Mouse (Mus musculus) CH12.LX (cell line): ENCODE measurements around the gene Celf2. TPM values are rescaled to one million over a fixed set of nuclear protein-coding genes. Genes with fewer than 3 reads are reported as not detected.

Source experiments
- DNase-seq: peaks from one replicate; pipeline ENCODE4 v3.0.0-alpha.2; 2013; ENCODE audit errors: extremely low read depth
- H3K27ac ChIP-seq: 2 replicates; pipeline ENCODE4 v1.5.1; 2012; ENCODE audit warnings: low read depth, mild to moderate bottlenecking, control low read depth, moderate library complexity; ENCODE audit not compliant: insufficient read depth
- H3K27me3 ChIP-seq: replicated peaks from 2 replicates; pipeline ENCODE3; 2012; ENCODE audit warnings: inconsistent platforms
- H3K36me3 ChIP-seq, 2 experiments: replicated peaks in 1 of 2; 2 replicates each; pipeline versions ENCODE3 to v1.6.1; 2012; ENCODE audit warnings: inconsistent platforms in 1 of 2, low read length in 1 of 2, mild to moderate bottlenecking in 1 of 2, mixed read lengths in 1 of 2, moderate library complexity in 1 of 2; ENCODE audit not compliant: control insufficient read depth in 1 of 2, insufficient read depth in 1 of 2
- H3K4me1 ChIP-seq, 2 experiments: 2 replicates each; pipeline ENCODE4 v1.6.1; 2012; ENCODE audit warnings: inconsistent platforms in 1 of 2, moderate library complexity in 1 of 2; ENCODE audit not compliant: insufficient read depth in 2 of 2, control insufficient read depth in 1 of 2
- H3K4me2 ChIP-seq: 2 replicates; pipeline ENCODE4 v1.6.1; 2012; ENCODE audit warnings: low read depth, mild to moderate bottlenecking, control low read depth; ENCODE audit not compliant: poor library complexity, insufficient read depth, severe bottlenecking
- H3K4me3 ChIP-seq, 3 experiments: fragments of 150-350 bp in 1 of 3; sonication (generic) in 1 of 3; replicated peaks in 1 of 3; 2 replicates each; pipeline versions ENCODE3 to v1.5.1; 2011 to 2012; ENCODE audit warnings: low read depth in 2 of 3, low read length in 2 of 3, mild to moderate bottlenecking in 2 of 3, moderate library complexity in 2 of 3, control low read depth in 1 of 3, improper control_type of control experiment in 1 of 3, inconsistent platforms in 1 of 3, mixed read lengths in 1 of 3; ENCODE audit not compliant: poor library complexity in 1 of 3
- H3K79me2 ChIP-seq: replicated peaks from 2 replicates; pipeline ENCODE4 v1.6.1; 2012; ENCODE audit warnings: mild to moderate bottlenecking, moderate library complexity; ENCODE audit not compliant: control insufficient read depth, poor library complexity, insufficient read depth, severe bottlenecking; ENCODE audit errors: extremely low read depth
- H3K9ac ChIP-seq: 2 replicates; pipeline ENCODE4 v1.6.1; 2012; ENCODE audit warnings: low read depth, mild to moderate bottlenecking, control low read depth, moderate library complexity; ENCODE audit not compliant: insufficient read depth
- H3K9me3 ChIP-seq: replicated peaks from 2 replicates; pipeline ENCODE3; 2012; ENCODE audit warnings: low read length, inconsistent platforms, mixed read lengths
- BHLHE40 ChIP-seq: IDR thresholded peaks from 2 replicates; pipeline ENCODE4 v1.6.1; 2011; ENCODE audit warnings: mild to moderate bottlenecking, low read depth, low read length, improper control_type of control experiment
- CHD1 ChIP-seq: IDR thresholded peaks from 2 replicates; pipeline ENCODE4 v1.6.1; 2012; ENCODE audit warnings: low read depth, low read length, improper control_type of control experiment, inconsistent platforms
- CHD2 ChIP-seq: IDR thresholded peaks from 2 replicates; pipeline ENCODE4 v1.6.1; 2011; ENCODE audit warnings: low read length, improper control_type of control experiment
- CTCF ChIP-seq, 2 experiments: IDR thresholded peaks in 1 of 2; conservative IDR thresholded peaks in 1 of 2; 2 replicates each; pipeline ENCODE4 v1.5.1; 2011 to 2012; ENCODE audit warnings: low read depth in 2 of 2, low read length in 2 of 2, improper control_type of control experiment in 1 of 2, inconsistent platforms in 1 of 2, mild to moderate bottlenecking in 1 of 2, moderate library complexity in 1 of 2
- E2F4 ChIP-seq: IDR thresholded peaks from 2 replicates; pipeline ENCODE4 v1.6.1; 2011; ENCODE audit warnings: low read depth, low read length, improper control_type of control experiment; ENCODE audit not compliant: insufficient replicate concordance
- ELF1 ChIP-seq: IDR thresholded peaks from 2 replicates; pipeline ENCODE4 v1.6.1; 2014; ENCODE audit warnings: low read depth, mild to moderate bottlenecking, inconsistent platforms, low read length, improper control_type of control experiment
- GABPA ChIP-seq: IDR thresholded peaks from 2 replicates; pipeline ENCODE4 v1.6.1; 2012; ENCODE audit warnings: low read depth, low read length, improper control_type of control experiment, inconsistent platforms; ENCODE audit not compliant: insufficient replicate concordance
- IRF4 ChIP-seq: IDR thresholded peaks from 2 replicates; pipeline ENCODE4 v1.6.1; 2014; ENCODE audit warnings: low read depth, mild to moderate bottlenecking, inconsistent platforms, low read length, improper control_type of control experiment
- JUND ChIP-seq: conservative IDR thresholded peaks from 2 replicates; pipeline ENCODE4 v1.6.1; 2011; ENCODE audit warnings: low read depth, low read length, improper control_type of control experiment
- KAT2A ChIP-seq: IDR thresholded peaks from 2 replicates; pipeline ENCODE4 v1.6.1; 2012; ENCODE audit warnings: low read length, improper control_type of control experiment, inconsistent platforms; ENCODE audit not compliant: insufficient replicate concordance
- MAFK ChIP-seq: IDR thresholded peaks from 2 replicates; pipeline ENCODE4 v1.6.1; 2011; ENCODE audit warnings: low read length, improper control_type of control experiment; ENCODE audit not compliant: insufficient replicate concordance
- MAZ ChIP-seq: IDR thresholded peaks from 2 replicates; pipeline ENCODE4 v1.6.1; 2012; ENCODE audit warnings: low read depth, mild to moderate bottlenecking, inconsistent platforms, low read length, improper control_type of control experiment, moderate library complexity
- MEF2A ChIP-seq: IDR thresholded peaks from 2 replicates; pipeline ENCODE4 v1.6.1; 2014; ENCODE audit warnings: low read depth, mild to moderate bottlenecking, inconsistent platforms, low read length, improper control_type of control experiment, borderline replicate concordance
- MYC ChIP-seq: IDR thresholded peaks from 2 replicates; pipeline ENCODE4 v1.6.1; 2011; ENCODE audit warnings: low read depth, mild to moderate bottlenecking, improper control_type of control experiment, low read length
- NELFE ChIP-seq: IDR thresholded peaks from 2 replicates; pipeline ENCODE4 v1.6.1; 2011; ENCODE audit warnings: low read depth, low read length, improper control_type of control experiment
- NRF1 ChIP-seq: IDR thresholded peaks from 2 replicates; pipeline ENCODE4 v1.6.1; 2014; ENCODE audit warnings: low read depth, mild to moderate bottlenecking, inconsistent platforms, low read length, improper control_type of control experiment, moderate library complexity
- POLR2A ChIP-seq: IDR thresholded peaks from 2 replicates; pipeline ENCODE4 v1.6.1; 2011; ENCODE audit warnings: low read depth, mild to moderate bottlenecking, improper control_type of control experiment, low read length
- POLR2AphosphoS2 ChIP-seq: IDR thresholded peaks from 2 replicates; pipeline ENCODE4 v1.6.1; 2011; ENCODE audit warnings: low read depth, low read length, improper control_type of control experiment
- RAD21 ChIP-seq: IDR thresholded peaks from 2 replicates; pipeline ENCODE4 v1.6.1; 2011; ENCODE audit warnings: low read depth, mild to moderate bottlenecking, low read length, improper control_type of control experiment, moderate library complexity
- RCOR1 ChIP-seq: conservative IDR thresholded peaks from 2 replicates; pipeline ENCODE4 v1.6.1; 2012; ENCODE audit warnings: low read depth, mild to moderate bottlenecking, inconsistent platforms, low read length, improper control_type of control experiment
- SMC3 ChIP-seq: IDR thresholded peaks from 2 replicates; pipeline ENCODE4 v1.6.1; 2011; ENCODE audit warnings: low read depth, low read length, improper control_type of control experiment
- TCF12 ChIP-seq: IDR thresholded peaks from 2 replicates; pipeline ENCODE4 v1.6.1; 2014; ENCODE audit warnings: low read depth, mild to moderate bottlenecking, inconsistent platforms, low read length, improper control_type of control experiment
- UBTF ChIP-seq: IDR thresholded peaks from 2 replicates; pipeline ENCODE4 v1.6.1; 2012; ENCODE audit warnings: low read depth, mild to moderate bottlenecking, inconsistent platforms, low read length, improper control_type of control experiment, moderate library complexity
- USF1 ChIP-seq: IDR thresholded peaks from 2 replicates; pipeline ENCODE4 v1.6.1; 2014; ENCODE audit warnings: low read depth, mild to moderate bottlenecking, inconsistent platforms, low read length, improper control_type of control experiment
- USF2 ChIP-seq: conservative IDR thresholded peaks from 2 replicates; pipeline ENCODE4 v1.6.1; 2011; ENCODE audit warnings: low read depth, low read length, improper control_type of control experiment
- ZC3H11A ChIP-seq: IDR thresholded peaks from 2 replicates; pipeline ENCODE4 v1.6.1; 2012; ENCODE audit warnings: low read depth, mild to moderate bottlenecking, inconsistent platforms, low read length, improper control_type of control experiment
- ZKSCAN1 ChIP-seq: IDR thresholded peaks from 2 replicates; pipeline ENCODE4 v1.6.1; 2012; ENCODE audit warnings: low read depth, inconsistent platforms, low read length, improper control_type of control experiment, borderline replicate concordance
- ZMIZ1 ChIP-seq: IDR thresholded peaks from 2 replicates; pipeline ENCODE4 v1.6.1; 2012; ENCODE audit warnings: low read depth, mild to moderate bottlenecking, inconsistent platforms, low read length, improper control_type of control experiment
- ZNF384 ChIP-seq: IDR thresholded peaks from 2 replicates; pipeline ENCODE4 v1.6.1; 2012; ENCODE audit warnings: low read depth, low read length, improper control_type of control experiment, inconsistent platforms
- dilution Hi-C: fragments of 300-500 bp; cut with MboI; formaldehyde crosslinking; loops from 2 replicates; pipeline ENCODE4 v1.14.3; 2020; ENCODE audit warnings: low sequenced_read_pairs; ENCODE audit not compliant: extremely low pct_unique_long_range_greater_than_20kb, extremely low pct_ligation_motif_present
- in situ Hi-C: fragments of 300-500 bp; cut with MboI; formaldehyde crosslinking; loops from 3 replicates; pipeline ENCODE4 v1.14.3; 2019; ENCODE audit warnings: low sequenced_read_pairs, low pct_ligation_motif_present, low pct_unique_long_range_greater_than_20kb, mixed read lengths
- polyA plus RNA-seq: library from polyadenylated mRNA; unstranded; fragments of >175 nt; gene quantifications from 2 replicates; pipeline ENCODE4 v1.2.1, GENCODE M21; 2012; ENCODE audit warnings: low read depth; ENCODE audit not compliant: insufficient read length
- total RNA-seq, 2 experiments: library from RNA; depleted of rRNA; stranded (reverse); fragments of 300-350 nt in 1 of 2; fragments of >200 nt in 1 of 2; gene quantifications; 2 replicates each; pipeline ENCODE4 v1.2.3; 2012 to 2014

Celf2 gene
- total and polyA plus RNA-seq, 3 experiments: 51.0 to 143 (median 103) TPM

GRCm38 (mm10) chr2:6565175-6565574 lies 944.2 kb downstream of the Celf2 start (continued):
- TF ChIP-seq CHD2: no peak
- TF ChIP-seq ZNF384: no peak
- TF ChIP-seq SMC3: no peak
- TF ChIP-seq NRF1: no peak
- TF ChIP-seq GABPA: no peak
- TF ChIP-seq POLR2A: no peak
- TF ChIP-seq USF2: no peak

GRCm38 (mm10) chr2:6561337-6561736 lies 948.0 kb downstream of the Celf2 start:
- Histone ChIP-seq H3K36me3 (peaks cover 13 to 46% of the 10 kb centered on the region in 2 experiments), H3K4me1 (peaks cover 27 to 94% of the 10 kb centered on the region in 2 experiments), H3K9me3 (no peaks in the 10 kb centered on the region), H3K4me2 (no peak overlapping the region), H3K9ac (0 out of 2 replicates have a peak overlapping the region, but pooled peaks have one; percentile 26), H3K79me2 (peaks cover 10% of the 10 kb centered on the region; the same call in 1 of the 2 replicates), H3K4me3 (no peak overlapping the region), H3K27me3 (no peaks in the 10 kb centered on the region), H3K27ac (0 out of 2 replicates have a peak overlapping the region, but pooled peaks have one; percentile 32)
- TF ChIP-seq MYC (no peak), CTCF (conservative IDR thresholded peaks at IDR 0.05 in 1 of 2, IDR thresholded peaks at IDR 0.05 in 1 of 2; ENCODE audit: low read depth in 2 of 2, low read length in 2 of 2) (peak in 1 of 2 experiments; percentile 57; a peak in 2 of 4 replicates), IRF4 (no peak), RAD21 (peak; percentile 59), SMC3 (peak; percentile 44)
- DNase-seq: peak; percentile 62
- in situ Hi-C loops (loop anchor here (10.0 to 25.0 kb wide), 2 partner anchors 163 to 349 kb away; partner anchors contain the start of gene Echdc3), dilution Hi-C loops (no loop called here)

- Histone ChIP-seq H3K4me2 (peak overlapping the region; percentile 47; the same call in 1 of the 2 replicates), H3K79me2 (peaks cover 10% of the 10 kb centered on the region; the same call in 1 of the 2 replicates), H3K36me3 (peaks cover 15 to 45% of the 10 kb centered on the region in 2 experiments), H3K27ac (peak overlapping the region; percentile 91), H3K27me3 (no peaks in the 10 kb centered on the region), H3K4me1 (peaks cover 29 to 94% of the 10 kb centered on the region in 2 experiments), H3K9ac (peak overlapping the region; percentile 34), H3K9me3 (no peaks in the 10 kb centered on the region), H3K4me3 (no peak overlapping the region)
- dilution Hi-C loops (no loop called here), in situ Hi-C loops (loop anchor here (10.0 to 25.0 kb wide), 2 partner anchors 164 to 349 kb away; partner anchors contain the start of gene Echdc3)
- DNase-seq: peak; percentile 85
- TF ChIP-seq MYC (peak; percentile 98), ZKSCAN1 (no peak), RCOR1 (no peak), MAZ (no peak), KAT2A (no peak), JUND (0 out of 2 replicates have a peak, but pooled peaks have one; percentile 25), BHLHE40 (peak; percentile 60), MAFK (no peak), CHD1 (0 out of 2 replicates have a peak, but pooled peaks have one; percentile 47), NELFE (no peak), USF2 (peak; percentile 45; the same call in 1 of the 2 replicates), IRF4 (peak; percentile 90), POLR2A (no peak), ZNF384 (no peak), ZMIZ1 (no peak), USF1 (peak; percentile 46), E2F4 (no peak), ZC3H11A (no peak), MEF2A (peak; percentile 41; the same call in 1 of the 2 replicates), POLR2AphosphoS2 (no peak), UBTF (no peak), TCF12 (peak; percentile 61), ELF1 (no peak), CTCF (conservative IDR thresholded peaks at IDR 0.05 in 1 of 2, IDR thresholded peaks at IDR 0.05 in 1 of 2; ENCODE audit: low read depth in 2 of 2, low read length in 2 of 2) (no peak)
Observed at GRCm38 (mm10) chr2:6560802-6561201, 948.6 kb downstream of the Celf2 start.
